Comparison of ENCODE assay signal across 15 mouse cellular contexts in the genomic region with DNA sequence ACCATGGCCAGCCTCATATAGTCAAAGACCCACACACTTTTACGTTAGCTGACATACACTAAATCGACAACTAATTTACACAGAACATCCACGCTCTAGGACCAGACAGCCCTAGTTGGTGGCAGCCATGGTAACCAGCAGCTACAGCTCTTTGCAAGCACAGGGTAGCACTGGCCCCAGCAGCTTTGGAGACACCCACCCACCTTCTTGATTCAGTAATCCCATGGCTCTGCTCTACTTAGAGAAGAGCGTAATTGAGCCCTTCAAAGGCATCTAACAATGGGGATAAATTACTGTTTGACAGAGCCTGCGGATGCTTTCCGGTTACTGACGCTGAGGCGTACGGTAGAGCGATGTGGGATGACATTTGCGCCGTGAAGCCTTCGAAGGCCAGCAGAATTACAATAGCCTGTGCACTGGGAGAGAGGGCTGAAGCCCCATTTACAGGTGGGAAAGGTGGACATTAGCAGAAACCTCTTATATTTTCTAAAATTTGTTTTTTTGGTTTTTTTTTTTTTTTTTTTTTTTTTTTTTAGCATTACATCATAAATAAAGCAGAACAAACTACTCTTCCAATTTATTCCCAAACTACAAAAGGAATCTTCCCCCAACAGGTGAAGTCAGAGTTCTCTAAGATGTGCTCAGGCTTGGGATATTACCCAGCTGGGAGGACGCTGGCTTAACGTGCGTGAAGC.
DNase-seq lines count a peak whose midpoint lies in the region; ATAC-seq lines count a peak whose summit lies in the region.
"Had no signal": no experiment of that assay in that cellular context is flagged by ENCODE, and none has a peak within 500 bp of the region (broad histone marks: within the 10 kb centered on the region; RNA-seq: fewer than 3 reads in every experiment).

No protein-coding gene starts in this region.

- H3K27ac ChIP-seq in neural tube, embryonic 13.5 days (replicated peaks) = no peak overlapping the region
- H3K27ac ChIP-seq in neural tube, embryonic 15.5 days (replicated peaks) = no peak overlapping the region
- H3K27ac ChIP-seq in forebrain, embryonic 15.5 days (replicated peaks) = no peak overlapping the region
- peak overlapping the region; percentile 73; the same call in 1 of the 2 replicates for H3K27ac ChIP-seq in limb, embryonic 10.5 days
- H3K27ac ChIP-seq in intestine, embryonic 16.5 days (ENCODE audit: low read length) = no peak overlapping the region
- H3K27ac ChIP-seq: limb, embryonic 15.5 days; lung, embryonic 15.5 days had no signal

- H3K9ac ChIP-seq in neural tube, embryonic 13.5 days = no peak overlapping the region
- H3K9ac ChIP-seq in neural tube, embryonic 15.5 days (replicated peaks) = no peak overlapping the region
- no peak overlapping the region for H3K9ac ChIP-seq in forebrain, embryonic 15.5 days (replicated peaks)
- H3K9ac ChIP-seq in intestine, embryonic 16.5 days (ENCODE audit: low read depth, low read length) = no peak overlapping the region
- H3K9ac ChIP-seq: limb, embryonic 15.5 days; lung, embryonic 15.5 days had no signal

- H3K27me3 ChIP-seq in neural tube, embryonic 13.5 days = no peaks in the 10 kb centered on the region
- H3K27me3 ChIP-seq in neural tube, embryonic 15.5 days (replicated peaks) = no peaks in the 10 kb centered on the region
- no peaks in the 10 kb centered on the region for H3K27me3 ChIP-seq in forebrain, embryonic 15.5 days
- peaks cover 6% of the 10 kb centered on the region; the same call in 1 of the 2 replicates for H3K27me3 ChIP-seq in limb, embryonic 10.5 days (ENCODE audit: low read depth, poor library complexity, severe bottlenecking)
- H3K27me3 ChIP-seq in intestine, embryonic 16.5 days (replicated peaks; ENCODE audit: control insufficient read depth, insufficient read depth, low read length) = no peaks in the 10 kb centered on the region
- H3K27me3 ChIP-seq: limb, embryonic 15.5 days; lung, embryonic 15.5 days had no signal

- peak; percentile 34; the same call in 1 of the 2 replicates for ATAC-seq in neural tube, embryonic 13.5 days (ENCODE audit: low read depth)
- no peak for ATAC-seq in neural tube, embryonic 15.5 days (ENCODE audit: low FRiP score)
- peak; percentile 81 for ATAC-seq in forebrain, embryonic 15.5 days (replicated peaks)
- ATAC-seq in intestine, embryonic 16.5 days = no peak
- no peak for ATAC-seq in inflammation-experienced regulatory T-cells, adult 6 months
- ATAC-seq: intestine, postnatal 0 days had no signal

- H3K36me3 ChIP-seq in neural tube, embryonic 13.5 days = no peaks in the 10 kb centered on the region
- H3K36me3 ChIP-seq in neural tube, embryonic 15.5 days = no peaks in the 10 kb centered on the region
- H3K36me3 ChIP-seq in forebrain, embryonic 15.5 days = no peaks in the 10 kb centered on the region
- H3K36me3 ChIP-seq in limb, embryonic 10.5 days = no peaks in the 10 kb centered on the region
- H3K36me3 ChIP-seq in intestine, embryonic 16.5 days (ENCODE audit: control insufficient read depth, insufficient read depth, low read length) = no peaks in the 10 kb centered on the region
- H3K36me3 ChIP-seq: limb, embryonic 15.5 days; lung, embryonic 15.5 days had no signal

- peaks cover 42% of the 10 kb centered on the region for H3K4me1 ChIP-seq in neural tube, embryonic 13.5 days (replicated peaks)
- H3K4me1 ChIP-seq in neural tube, embryonic 15.5 days = peaks cover 26% of the 10 kb centered on the region
- peaks cover 29% of the 10 kb centered on the region for H3K4me1 ChIP-seq in forebrain, embryonic 15.5 days
- H3K4me1 ChIP-seq in limb, embryonic 10.5 days = peaks cover 63% of the 10 kb centered on the region
- H3K4me1 ChIP-seq in intestine, embryonic 16.5 days (ENCODE audit: control insufficient read depth, insufficient read depth, low read length) = peaks cover 19% of the 10 kb centered on the region

- no peaks in the 10 kb centered on the region for H3K9me3 ChIP-seq in neural tube, embryonic 13.5 days
- H3K9me3 ChIP-seq in neural tube, embryonic 15.5 days (replicated peaks) = no peaks in the 10 kb centered on the region
- H3K9me3 ChIP-seq in forebrain, embryonic 15.5 days = no peaks in the 10 kb centered on the region
- H3K9me3 ChIP-seq in limb, embryonic 10.5 days (replicated peaks) = no peaks in the 10 kb centered on the region
- no peaks in the 10 kb centered on the region for H3K9me3 ChIP-seq in intestine, embryonic 16.5 days (ENCODE audit: control insufficient read depth, low read length)
- H3K9me3 ChIP-seq: limb, embryonic 15.5 days; lung, embryonic 15.5 days had no signal

- no peak overlapping the region for H3K4me3 ChIP-seq in neural tube, embryonic 13.5 days
- no peak overlapping the region for H3K4me3 ChIP-seq in neural tube, embryonic 15.5 days (replicated peaks)
- no peak overlapping the region for H3K4me3 ChIP-seq in forebrain, embryonic 15.5 days
- H3K4me3 ChIP-seq in limb, embryonic 10.5 days = no peak overlapping the region
- no peak overlapping the region for H3K4me3 ChIP-seq in intestine, embryonic 16.5 days (ENCODE audit: low read length)
- H3K4me3 ChIP-seq: limb, embryonic 15.5 days; lung, embryonic 15.5 days had no signal

- DNase-seq in limb, embryonic 10.5 days (ENCODE audit: low spot score) = no peak
- DNase-seq in right cerebral cortex, postnatal 25 days = peak; percentile 19
- DNase-seq in kidney, postnatal 4 days = no peak
- DNase-seq: gastrocnemius, postnatal 14 days; heart, postnatal 10 days; kidney, postnatal 25 days; thymus, adult 18-20 months had no signal

- H3K4me2 ChIP-seq in neural tube, embryonic 13.5 days = no peak overlapping the region
- no peak overlapping the region for H3K4me2 ChIP-seq in neural tube, embryonic 15.5 days
- H3K4me2 ChIP-seq in forebrain, embryonic 15.5 days (replicated peaks) = no peak overlapping the region
- no peak overlapping the region for H3K4me2 ChIP-seq in intestine, embryonic 16.5 days (ENCODE audit: low read depth, low read length)
- H3K4me2 ChIP-seq: limb, embryonic 15.5 days; lung, embryonic 15.5 days had no signal

- WGBS in neural tube, embryonic 13.5 days = 44% methylated on average over 16 of the region's 16 CpGs
- 43% methylated on average over 16 of the region's 16 CpGs for whole genome bisulfite sequencing in neural tube, embryonic 15.5 days
- 43% methylated on average over 16 of the region's 16 CpGs for WGBS in forebrain, embryonic 15.5 days
- 77% methylated on average over 16 of the region's 16 CpGs for WGBS in limb, embryonic 10.5 days
- 86% methylated on average over 16 of the region's 16 CpGs for WGBS in intestine, embryonic 16.5 days

Comparison
In these comparisons a context has a peak if more than half of its experiments do, and no peak if none do; other contexts are left out.
1. ATAC-seq: peak in neural tube, embryonic 13.5 days (single experiment) and forebrain, embryonic 15.5 days (single experiment); none in neural tube, embryonic 15.5 days (single experiment), intestine, embryonic 16.5 days (single experiment) and inflammation-experienced regulatory T-cells, adult 6 months (single experiment).